Comparison of ENCODE assay signal across 12 mouse cellular contexts in genomic region chr3:149110831-149111230, GRCm38 (mm10).
"Had no signal": no experiment of that assay in that cellular context is flagged by ENCODE, and none has a peak within 500 bp of the region (broad histone marks: within the 10 kb centered on the region; RNA-seq: fewer than 3 reads in every experiment).

No protein-coding gene starts in this region.

- H3K9me3 ChIP-seq: liver, embryonic 15.5 days; neural tube, embryonic 15.5 days had no signal

- H3K4me1 ChIP-seq: neural tube, embryonic 15.5 days had no signal

- DNase-seq: liver; lung, embryonic 14.5 days; midbrain, embryonic 14.5 days; right cerebral cortex, adult 18-20 months; right cerebral cortex, postnatal 25 days; thymus, postnatal 4 days had no signal

- H3K9ac ChIP-seq: hindbrain, embryonic 14.5 days; liver, embryonic 15.5 days; lung, embryonic 14.5 days; neural tube, embryonic 15.5 days had no signal

- H3K27ac ChIP-seq: hindbrain, embryonic 14.5 days; kidney, postnatal 0 days; left cerebral cortex, adult 2 months; liver, embryonic 15.5 days; neural tube, embryonic 15.5 days had no signal

- H3K36me3 ChIP-seq: liver, embryonic 15.5 days; neural tube, embryonic 15.5 days had no signal

- H3K4me2 ChIP-seq: hindbrain, embryonic 14.5 days; liver, embryonic 15.5 days; lung, embryonic 14.5 days; neural tube, embryonic 15.5 days had no signal

- H3K4me3 ChIP-seq: left cerebral cortex, adult 2 months; liver, embryonic 15.5 days; myocyte; neural tube, embryonic 15.5 days had no signal

- H3K27me3 ChIP-seq: liver, embryonic 15.5 days; neural tube, embryonic 15.5 days had no signal
